Mouse (Mus musculus) hindbrain, postnatal 0 days (tissue): Measurements from ENCODE around the gene Ugt1a6b. TPM values are rescaled to one million over a fixed set of nuclear protein-coding genes. Genes with fewer than 3 reads are reported as not detected.

Experiments
- ATAC-seq: fragments of 200-750 bp; cut with Nextera tagmentation; 2 replicates; pipeline ENCODE4 v1.8.0; 2017; ENCODE audit warnings: mild to moderate bottlenecking, moderate TSS enrichment, moderate library complexity
- DNase-seq: peaks from one replicate; pipeline ENCODE4 v3.0.0-alpha.2; 2015; ENCODE audit warnings: low spot score
- H3K27ac ChIP-seq: fragments of 300-500 bp; sonication (generic); 2 replicates; pipeline ENCODE4 v1.5.1; 2014; ENCODE audit warnings: mild to moderate bottlenecking
- H3K27me3 ChIP-seq: fragments of 300-500 bp; sonication (generic); 2 replicates; pipeline ENCODE4 v1.6.1; 2014; ENCODE audit warnings: low read length, mixed read lengths; ENCODE audit not compliant: insufficient read depth
- H3K36me3 ChIP-seq: fragments of 300-500 bp; sonication (generic); 2 replicates; pipeline ENCODE4 v1.6.1; 2014; ENCODE audit warnings: low read length, mixed read lengths; ENCODE audit not compliant: insufficient read depth
- H3K4me1 ChIP-seq: fragments of 300-500 bp; sonication (generic); 2 replicates; pipeline ENCODE4 v1.6.1; 2014; ENCODE audit warnings: antibody characterized with exemption, low read length, mixed read lengths; ENCODE audit not compliant: insufficient read depth
- H3K4me2 ChIP-seq: fragments of 300-500 bp; sonication (generic); 2 replicates; pipeline ENCODE4 v1.6.1; 2014; ENCODE audit warnings: low read depth, mild to moderate bottlenecking, low read length, moderate library complexity, mixed read lengths
- H3K4me3 ChIP-seq: fragments of 300-500 bp; sonication (generic); 2 replicates; pipeline ENCODE4 v1.5.1; 2014; ENCODE audit warnings: low read length
- H3K9ac ChIP-seq: fragments of 300-500 bp; sonication (generic); replicated peaks from 2 replicates; pipeline ENCODE4 v1.6.1; 2014; ENCODE audit warnings: mild to moderate bottlenecking, low read length, moderate library complexity, mixed read lengths
- H3K9me3 ChIP-seq: fragments of 300-500 bp; sonication (generic); 2 replicates; pipeline ENCODE4 v1.6.1; 2016; ENCODE audit warnings: low read length, mixed read lengths
- CTCF ChIP-seq: IDR thresholded peaks from 2 replicates; pipeline ENCODE4 v1.5.1; 2016; ENCODE audit warnings: antibody characterized with exemption, control low read depth, low read depth
- WGBS: fragments of 180-500 bp; shearing (Covaris S2); extraction: QIAGEN DNeasy Blood & Tissue Kit; methylation state at CpG from one replicate; pipeline ENCODE4 v1.1.7; 2014; 5-methylcytosine and 5-hydroxymethylcytosine counted together
- polyA plus RNA-seq: library from polyadenylated mRNA; unstranded; fragments of >200 nt; fragmentation: Nextera tagmentation; extraction: Ambion mirVana; gene quantifications from 2 replicates; pipeline ENCODE4 v1.2.1, GENCODE M21; 2015
- total RNA-seq: library from RNA; depleted of rRNA; stranded (reverse); fragments of >200 nt; gene quantifications from 2 replicates; pipeline ENCODE4 v1.2.3, GENCODE M21; 2014

Ugt1a6b gene
- total and polyA plus RNA-seq, 2 experiments from 2014 or later = 3.0 to 3.8 TPM

DNA sequence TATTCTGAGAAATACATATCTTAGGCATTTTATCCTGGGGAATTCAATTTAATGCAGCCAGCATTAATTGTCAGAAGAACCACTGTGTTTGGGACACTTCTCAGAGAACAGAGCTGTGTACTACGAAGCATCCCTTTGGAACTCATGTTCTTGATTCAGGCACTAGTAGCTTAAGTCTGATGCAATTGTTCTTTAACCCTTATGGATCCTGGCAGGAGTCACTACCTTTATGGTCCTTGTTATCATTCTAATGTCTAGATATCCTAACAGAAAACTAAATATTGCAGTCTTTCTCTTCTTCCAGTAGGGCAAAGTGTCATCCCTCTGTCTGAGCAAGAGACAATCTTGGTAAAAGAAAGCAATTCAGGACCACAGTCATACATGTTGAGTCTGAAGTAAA lies 110.0 kb downstream of the Ugt1a6b start:
- Histone ChIP-seq H3K4me2 (no peak overlapping the region), H3K4me3 (no peak overlapping the region), H3K27me3 (no peaks in the 10 kb centered on the region), H3K27ac (no peak overlapping the region), H3K9ac (no peak overlapping the region), H3K9me3 (peaks cover 61% of the 10 kb centered on the region), H3K4me1 (no peaks in the 10 kb centered on the region), H3K36me3 (no peaks in the 10 kb centered on the region)
- 73% methylated on average over 1 of the region's 1 CpGs for WGBS
- no peak for TF ChIP-seq CTCF
- DNase-seq = no peak
- no peak for ATAC-seq

DNA sequence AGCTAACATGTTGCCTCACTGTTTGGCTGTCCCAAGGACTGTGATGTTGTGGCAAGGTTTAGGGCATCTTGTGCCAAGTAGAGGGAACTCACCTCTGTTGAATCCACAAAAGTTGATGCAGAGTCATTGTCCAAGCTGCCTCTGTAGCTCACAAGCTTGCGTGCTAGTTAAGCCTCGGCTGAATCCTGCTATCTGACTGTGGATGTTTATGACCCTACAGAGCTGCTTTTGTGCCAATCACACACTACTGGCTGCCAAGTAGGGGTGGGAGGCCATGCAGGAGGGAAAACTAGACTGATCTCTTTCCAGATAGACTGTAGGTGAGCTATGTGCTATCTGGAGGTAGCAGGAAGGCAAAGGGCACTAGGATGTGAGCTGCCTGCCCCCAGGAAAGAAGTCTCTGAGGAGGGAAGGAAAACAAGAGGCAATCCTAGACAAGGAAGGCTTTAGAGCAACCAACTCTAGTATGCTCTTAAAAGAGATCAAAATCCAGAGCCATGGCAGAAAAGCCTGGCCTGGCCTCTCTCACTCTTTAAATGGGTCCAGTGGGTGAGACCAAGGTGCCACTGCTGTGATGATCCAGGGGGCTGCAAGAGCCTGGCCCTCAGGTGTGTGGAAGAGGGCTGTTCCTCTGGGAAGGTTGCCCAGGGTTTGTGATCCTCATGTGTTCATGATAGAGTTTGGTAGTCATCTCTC lies 110.9 kb downstream of the Ugt1a6b start:
- no peak overlapping the region for H3K4me2 ChIP-seq
- no peak overlapping the region for H3K27ac ChIP-seq
- no peak overlapping the region for H3K9ac ChIP-seq
- H3K4me1 ChIP-seq = no peaks in the 10 kb centered on the region
- H3K9me3 ChIP-seq = peaks cover 61% of the 10 kb centered on the region
- ATAC-seq (no peak), DNase-seq (peak; percentile 4)
- no peak overlapping the region for H3K4me3 ChIP-seq
- H3K36me3 ChIP-seq = no peaks in the 10 kb centered on the region
- no peak for TF ChIP-seq CTCF
- 79% methylated on average over 2 of the region's 2 CpGs for WGBS
- no peaks in the 10 kb centered on the region for H3K27me3 ChIP-seq

DNA sequence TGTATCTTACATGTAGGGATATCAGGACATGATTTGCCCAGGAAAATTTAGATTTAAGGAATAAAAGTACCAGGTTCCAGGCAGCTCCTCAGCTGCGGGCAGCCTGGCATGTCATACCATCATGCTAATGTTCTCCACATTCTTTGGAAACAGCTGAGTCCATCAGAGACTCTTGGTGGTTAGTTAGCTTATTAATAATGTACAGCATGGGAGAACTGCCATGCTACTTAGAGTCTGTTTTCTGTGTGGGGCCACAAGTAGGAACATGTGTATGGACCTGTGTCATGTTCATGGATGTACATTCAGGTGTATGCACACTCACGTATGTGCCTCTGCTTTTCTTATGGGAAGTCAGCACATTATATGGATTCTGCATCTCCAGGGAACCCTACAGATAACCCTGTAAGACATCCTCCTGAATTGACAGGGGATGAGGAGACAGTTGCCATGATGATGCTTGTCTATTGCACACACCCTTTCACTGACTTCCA lies 111.5 kb downstream of the Ugt1a6b start:
- ATAC-seq (no peak), DNase-seq (no peak)
- Histone ChIP-seq H3K27me3 (no peaks in the 10 kb centered on the region), H3K4me2 (no peak overlapping the region), H3K9ac (no peak overlapping the region), H3K27ac (no peak overlapping the region), H3K4me1 (no peaks in the 10 kb centered on the region), H3K36me3 (no peaks in the 10 kb centered on the region), H3K4me3 (no peak overlapping the region), H3K9me3 (peaks cover 61% of the 10 kb centered on the region)
- WGBS = 77% methylated on average over 2 of the region's 2 CpGs
- no peak for TF ChIP-seq CTCF

DNA sequence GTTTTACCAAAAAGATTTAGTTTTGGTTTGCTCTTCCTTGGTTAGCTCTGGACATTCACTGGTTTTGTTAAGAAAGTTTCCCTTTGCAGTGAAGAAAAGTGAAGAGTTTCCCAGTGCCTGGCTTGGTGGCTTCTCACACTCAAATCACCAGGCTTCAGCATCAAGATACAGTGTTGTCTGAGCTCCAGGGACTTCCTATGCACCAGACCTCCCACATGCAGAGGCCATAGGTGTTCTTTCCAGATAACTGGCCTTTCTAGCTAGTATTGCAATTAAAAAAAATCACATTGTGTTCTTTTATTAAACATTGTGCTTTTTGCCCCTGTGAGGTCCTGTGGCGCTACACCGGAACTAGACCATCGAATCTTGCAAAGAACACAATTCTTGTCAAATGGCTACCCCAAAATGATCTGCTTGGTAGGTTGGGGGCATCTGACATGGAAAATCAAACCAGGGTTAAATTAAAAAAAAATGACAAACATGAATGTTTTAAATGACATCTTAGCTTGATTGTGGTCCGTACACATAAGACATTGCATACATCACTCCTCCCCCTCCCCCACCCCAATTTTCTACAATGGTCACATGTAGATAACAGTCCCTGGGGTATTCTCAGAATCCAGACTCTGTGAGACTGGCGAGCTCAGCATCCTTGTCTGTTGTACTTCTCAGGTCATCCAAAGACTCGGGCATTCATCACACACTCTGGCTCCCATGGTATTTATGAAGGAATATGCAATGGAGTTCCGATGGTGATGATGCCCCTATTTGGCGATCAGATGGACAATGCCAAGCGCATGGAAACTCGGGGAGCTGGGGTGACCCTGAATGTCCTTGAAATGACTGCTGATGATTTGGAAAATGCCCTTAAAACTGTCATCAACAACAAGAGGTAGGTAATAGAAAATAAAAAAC lies 112.7 kb downstream of the Ugt1a6b start:
- WGBS = 70% methylated on average over 10 of the region's 10 CpGs
- H3K36me3 ChIP-seq = no peaks in the 10 kb centered on the region
- H3K4me2 ChIP-seq = no peak overlapping the region
- ATAC-seq (no peak), DNase-seq (peak; percentile 11)
- H3K27me3 ChIP-seq = no peaks in the 10 kb centered on the region
- H3K9ac ChIP-seq = no peak overlapping the region
- peaks cover 61% of the 10 kb centered on the region for H3K9me3 ChIP-seq
- H3K27ac ChIP-seq = no peak overlapping the region
- no peak for TF ChIP-seq CTCF
- H3K4me3 ChIP-seq = no peak overlapping the region
- no peaks in the 10 kb centered on the region for H3K4me1 ChIP-seq

DNA sequence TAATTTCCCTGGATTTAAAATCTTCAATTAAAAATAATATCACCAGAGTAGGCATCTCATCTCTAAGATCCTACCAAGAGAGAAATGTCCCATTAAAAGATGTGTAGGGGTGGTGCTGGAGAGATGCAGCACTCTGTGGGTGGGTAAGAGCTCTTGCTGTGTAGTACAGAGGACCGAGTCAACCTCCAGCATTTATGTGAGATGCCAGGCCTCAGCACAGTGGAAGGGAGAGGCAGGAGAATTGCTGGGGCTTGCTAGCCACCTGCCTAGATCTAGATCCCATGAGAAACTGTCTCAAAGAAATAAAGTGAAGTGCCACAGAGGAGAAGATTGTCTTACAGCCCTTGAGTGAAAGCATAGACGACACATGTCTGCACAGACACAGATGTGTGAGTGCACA lies 113.5 kb downstream of the Ugt1a6b start:
- H3K27me3 ChIP-seq = no peaks in the 10 kb centered on the region
- no peak for TF ChIP-seq CTCF
- H3K9ac ChIP-seq = no peak overlapping the region
- no peak overlapping the region for H3K4me3 ChIP-seq
- 59% methylated on average over 2 of the region's 2 CpGs for WGBS
- ATAC-seq = no peak
- H3K9me3 ChIP-seq = peaks cover 58% of the 10 kb centered on the region
- H3K27ac ChIP-seq = no peak overlapping the region
- H3K4me2 ChIP-seq = no peak overlapping the region
- no peaks in the 10 kb centered on the region for H3K36me3 ChIP-seq
- DNase-seq = peak; percentile 10
- no peaks in the 10 kb centered on the region for H3K4me1 ChIP-seq

DNA sequence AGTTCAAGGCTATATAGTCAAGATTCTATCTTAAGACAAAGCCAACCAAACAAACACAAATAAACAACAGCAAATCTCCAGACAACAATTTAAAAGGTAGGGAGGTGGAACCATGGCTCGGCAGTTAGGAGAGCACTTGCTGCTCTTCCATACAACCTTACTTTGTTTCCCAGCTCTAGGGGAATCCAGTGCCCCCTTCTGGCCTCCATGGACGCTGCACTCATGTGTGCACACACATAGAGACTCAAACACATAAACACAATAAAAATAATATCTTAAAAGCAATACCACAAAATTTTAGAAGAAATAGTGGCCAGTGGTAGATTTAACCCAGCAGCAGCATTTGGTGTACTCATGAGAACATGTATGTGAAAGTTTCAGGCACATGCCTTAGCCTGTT lies 114.1 kb downstream of the Ugt1a6b start:
- H3K4me2 ChIP-seq = no peak overlapping the region
- ATAC-seq = no peak
- no peak overlapping the region for H3K4me3 ChIP-seq
- H3K27ac ChIP-seq = no peak overlapping the region
- no peaks in the 10 kb centered on the region for H3K4me1 ChIP-seq
- H3K9ac ChIP-seq = no peak overlapping the region
- no peaks in the 10 kb centered on the region for H3K36me3 ChIP-seq
- no peak for DNase-seq
- H3K9me3 ChIP-seq = peaks cover 54% of the 10 kb centered on the region
- no peaks in the 10 kb centered on the region for H3K27me3 ChIP-seq
- 55% methylated on average over 2 of the region's 2 CpGs for WGBS
- TF ChIP-seq CTCF = peak; percentile 13; the same call in 1 of the 2 replicates

DNA sequence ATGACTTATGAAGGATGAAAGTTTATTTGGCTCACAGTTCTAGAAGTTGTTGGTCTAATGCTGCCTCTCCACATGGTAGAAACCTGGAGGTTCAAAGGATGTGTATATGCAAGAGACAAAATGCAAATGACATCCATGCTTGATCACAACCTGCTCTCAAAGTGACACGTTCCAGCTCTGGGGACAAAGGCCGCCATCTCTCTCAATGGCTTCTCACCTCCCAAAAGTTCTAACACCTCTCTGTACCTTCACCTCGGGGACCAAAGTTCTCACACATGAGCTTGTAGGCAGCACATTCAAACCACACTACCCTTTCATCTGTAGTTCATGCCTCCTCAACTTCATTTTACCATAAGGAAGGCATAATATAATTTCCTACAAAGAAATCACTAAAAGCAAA lies 114.5 kb downstream of the Ugt1a6b start:
- ATAC-seq (no peak), DNase-seq (peak; percentile 10)
- Histone ChIP-seq H3K9me3 (peaks cover 52% of the 10 kb centered on the region), H3K27me3 (no peaks in the 10 kb centered on the region), H3K4me1 (no peaks in the 10 kb centered on the region), H3K36me3 (no peaks in the 10 kb centered on the region), H3K9ac (no peak overlapping the region), H3K4me2 (no peak overlapping the region), H3K4me3 (no peak overlapping the region), H3K27ac (no peak overlapping the region)
- no peak for TF ChIP-seq CTCF
- 46% methylated on average over 3 of the region's 3 CpGs for WGBS
